Mouse (Mus musculus) cerebellum, adult 2 months (tissue): ENCODE results near the gene Gm10487. TPM values are rescaled to one million over a fixed set of nuclear protein-coding genes. Genes with fewer than 3 reads are reported as not detected.
"Not testable (repeated sequence)": the region's sequence is repeated elsewhere in the genome, so short reads cannot be mapped to it uniquely, and the experiment has no call there.

ENCODE experiments used
- DNase-seq, 2 experiments: peaks; one replicate each; pipeline ENCODE4 v3.0.0; 2021
- H3K27ac ChIP-seq: fragments of 200-500 bp; 2 replicates; pipeline ENCODE4 v1.5.1; 2012; ENCODE audit warnings: low read length, control low read depth, inconsistent platforms; ENCODE audit not compliant: insufficient read depth
- H3K27me3 ChIP-seq: fragments of 200-500 bp; 2 replicates; pipeline ENCODE4 v1.6.1; 2012; ENCODE audit warnings: inconsistent platforms, mild to moderate bottlenecking, low read length, moderate library complexity; ENCODE audit not compliant: control insufficient read depth, insufficient read depth
- H3K4me1 ChIP-seq: fragments of 200-500 bp; 2 replicates; pipeline ENCODE4 v1.6.1; 2011; ENCODE audit warnings: low read length; ENCODE audit not compliant: control insufficient read depth, insufficient read depth
- H3K4me3 ChIP-seq: fragments of 200-500 bp; replicated peaks from 2 replicates; pipeline ENCODE3; 2011; ENCODE audit warnings: mild to moderate bottlenecking, low read depth, low read length, control low read depth; ENCODE audit not compliant: insufficient read depth
- WGBS: fragments of 180-500 bp; shearing (Covaris S2); methylation state at CpG from one replicate; pipeline ENCODE4 v1.1.7; 2018; 5-methylcytosine and 5-hydroxymethylcytosine counted together
- polyA plus RNA-seq: library from polyadenylated mRNA; depleted of rRNA; stranded (reverse); fragments of >200 nt; gene quantifications from 2 replicates; pipeline ENCODE4 v1.2.3, GENCODE M21; 2012; rRNA removed

Gm10487 gene
- not detected in 2 replicates for polyA plus RNA-seq

GRCm38 (mm10) chrX:30843369-30843768 lies at the start of gene Gm10487:
Gene Gm10487 (minus strand): TSS chrX:30843469.
- not testable (repeated sequence) for H3K4me3 ChIP-seq, H3K27me3 ChIP-seq, H3K27ac ChIP-seq, H3K4me1 ChIP-seq, DNase-seq
- no CpG with 5 or more reads among the region's 6 CpGs for WGBS
